Mouse (Mus musculus) MEL (cell line): ENCODE measurements at regions not wholly inside any gene's neighbourhood (a gene's known extent, or its start where the extent isn't known, plus 50 kb on each side); places are given as distances from the start of the nearest gene placed in this dataset.
"Not testable (repeated sequence)": the region's sequence is repeated elsewhere in the genome, so short reads cannot be mapped to it uniquely, and the experiment has no call there.

Experiments used
- DNase-seq: peaks from one replicate; pipeline ENCODE4 v3.0.0; 2011; ENCODE audit warnings: low read depth, low spot score
- H3K27ac ChIP-seq: 2 replicates; pipeline ENCODE4 v1.5.1; 2012; ENCODE audit warnings: low read depth, mild to moderate bottlenecking, control low read depth, low read length, moderate library complexity; ENCODE audit not compliant: control insufficient read depth
- H3K27me3 ChIP-seq, 2 experiments: fragments of 150-350 bp in 1 of 2; sonication (generic) in 1 of 2; 2 replicates each; pipeline ENCODE4 v1.6.1; 2012; ENCODE audit warnings: low read length in 2 of 2, mild to moderate bottlenecking in 2 of 2, improper control_type of control experiment in 1 of 2, moderate library complexity in 1 of 2; ENCODE audit not compliant: insufficient read depth in 2 of 2, control insufficient read depth in 1 of 2
- H3K36me3 ChIP-seq, 2 experiments: 2 replicates each; pipeline ENCODE4 v1.6.1; 2012 to 2014; ENCODE audit warnings: low read length in 2 of 2, improper control_type of control experiment in 1 of 2, inconsistent platforms in 1 of 2, mild to moderate bottlenecking in 1 of 2; ENCODE audit not compliant: insufficient read depth in 2 of 2, control insufficient read depth in 1 of 2
- H3K4me1 ChIP-seq, 2 experiments: fragments of 150-350 bp in 1 of 2; sonication (generic) in 1 of 2; 2 replicates each; pipeline ENCODE4 v1.6.1; 2012; ENCODE audit warnings: low read length in 2 of 2, improper control_type of control experiment in 1 of 2, mild to moderate bottlenecking in 1 of 2; ENCODE audit not compliant: insufficient read depth in 2 of 2, control insufficient read depth in 1 of 2
- H3K4me3 ChIP-seq, 2 experiments: fragments of 150-350 bp in 1 of 2; sonication (generic) in 1 of 2; 2 replicates each; pipeline ENCODE4 v1.5.1; 2012; ENCODE audit warnings: low read depth in 2 of 2, low read length in 2 of 2, mild to moderate bottlenecking in 2 of 2, moderate library complexity in 2 of 2, control low read depth in 1 of 2, improper control_type of control experiment in 1 of 2; ENCODE audit not compliant: control insufficient read depth in 1 of 2, insufficient read depth in 1 of 2
- H3K79me2 ChIP-seq: 2 replicates; pipeline ENCODE4 v1.6.1; 2012; ENCODE audit warnings: mild to moderate bottlenecking, low read length, moderate library complexity; ENCODE audit not compliant: control insufficient read depth, poor library complexity, insufficient read depth
- H3K9ac ChIP-seq: 2 replicates; pipeline ENCODE4 v1.6.1; 2012; ENCODE audit warnings: low read depth, mild to moderate bottlenecking, control low read depth, low read length, moderate library complexity; ENCODE audit not compliant: control insufficient read depth, poor library complexity, severe bottlenecking
- H3K9me3 ChIP-seq: fragments of 150-350 bp; sonication (generic); replicated peaks from 2 replicates; pipeline ENCODE4 v1.6.1; 2012; ENCODE audit warnings: mild to moderate bottlenecking, low read length, improper control_type of control experiment, moderate library complexity; ENCODE audit not compliant: insufficient read depth
- CTCF ChIP-seq, 3 experiments: IDR thresholded peaks in 2 of 3; conservative IDR thresholded peaks in 1 of 3; 2 replicates each; pipeline ENCODE4 v1.5.1; 2011 to 2012; ENCODE audit warnings: low read length in 3 of 3, low read depth in 2 of 3, mild to moderate bottlenecking in 2 of 3, improper control_type of control experiment in 1 of 3, inconsistent platforms in 1 of 3, mixed read lengths in 1 of 3, moderate library complexity in 1 of 3; ENCODE audit not compliant: control insufficient read depth in 1 of 3, insufficient read depth in 1 of 3, poor library complexity in 1 of 3, severe bottlenecking in 1 of 3
- ELF1 ChIP-seq: IDR thresholded peaks from 2 replicates; pipeline ENCODE4 v1.6.1; 2014; ENCODE audit warnings: low read depth, mild to moderate bottlenecking, inconsistent platforms, low read length, improper control_type of control experiment, moderate library complexity
- ETS1 ChIP-seq: IDR thresholded peaks from 2 replicates; pipeline ENCODE4 v1.6.1; 2012; ENCODE audit warnings: low read depth, mild to moderate bottlenecking, inconsistent platforms, low read length, improper control_type of control experiment, moderate library complexity
- GATA1 ChIP-seq: IDR thresholded peaks from 2 replicates; pipeline ENCODE4 v1.6.1; 2011; ENCODE audit warnings: low read depth, low read length, improper control_type of control experiment
- HCFC1 ChIP-seq: IDR thresholded peaks from 2 replicates; pipeline ENCODE4 v1.6.1; 2012; ENCODE audit warnings: low read depth, mild to moderate bottlenecking, inconsistent platforms, low read length, improper control_type of control experiment, moderate library complexity
- KAT2A ChIP-seq: conservative IDR thresholded peaks from 2 replicates; pipeline ENCODE4 v1.6.1; 2012; ENCODE audit warnings: low read depth, low read length, improper control_type of control experiment, inconsistent platforms
- MAX ChIP-seq: IDR thresholded peaks from 2 replicates; pipeline ENCODE4 v1.6.1; 2011; ENCODE audit warnings: low read length, improper control_type of control experiment
- MEF2A ChIP-seq: IDR thresholded peaks from 2 replicates; pipeline ENCODE4 v1.6.1; 2014; ENCODE audit warnings: low read depth, mild to moderate bottlenecking, inconsistent platforms, low read length, improper control_type of control experiment; ENCODE audit not compliant: poor library complexity, insufficient replicate concordance, severe bottlenecking; ENCODE audit errors: extremely low read depth
- MYB ChIP-seq: IDR thresholded peaks from 2 replicates; pipeline ENCODE4 v1.6.1; 2011; ENCODE audit warnings: mild to moderate bottlenecking, low read depth, low read length, improper control_type of control experiment
- NELFE ChIP-seq: IDR thresholded peaks from 2 replicates; pipeline ENCODE4 v1.6.1; 2011; ENCODE audit warnings: low read depth, low read length, improper control_type of control experiment
- POLR2AphosphoS2 ChIP-seq: IDR thresholded peaks from 2 replicates; pipeline ENCODE4 v1.6.1; 2011; ENCODE audit warnings: low read length, improper control_type of control experiment
- RAD21 ChIP-seq: IDR thresholded peaks from 2 replicates; pipeline ENCODE4 v1.6.1; 2011; ENCODE audit warnings: mild to moderate bottlenecking, low read depth, low read length, improper control_type of control experiment
- TAL1 ChIP-seq: IDR thresholded peaks from 2 replicates; pipeline ENCODE4 v1.6.1; 2012; ENCODE audit warnings: mild to moderate bottlenecking, inconsistent platforms, low read length, moderate library complexity, mixed read lengths
- TBP ChIP-seq: IDR thresholded peaks from 2 replicates; pipeline ENCODE4 v1.8.0; 2011; ENCODE audit warnings: low read depth, low read length, improper control_type of control experiment
- UBTF ChIP-seq: IDR thresholded peaks from 2 replicates; pipeline ENCODE4 v1.6.1; 2012; ENCODE audit warnings: low read depth, mild to moderate bottlenecking, inconsistent platforms, low read length, improper control_type of control experiment, moderate library complexity, borderline replicate concordance; ENCODE audit not compliant: insufficient read depth
- USF2 ChIP-seq, 2 experiments: IDR thresholded peaks; 2 replicates each; pipeline ENCODE4 v1.6.1; 2011 to 2012; ENCODE audit warnings: improper control_type of control experiment in 2 of 2, low read length in 2 of 2, borderline replicate concordance in 1 of 2, inconsistent platforms in 1 of 2, low read depth in 1 of 2, mild to moderate bottlenecking in 1 of 2; ENCODE audit not compliant: insufficient read depth in 1 of 2
- ZC3H11A ChIP-seq: IDR thresholded peaks from 2 replicates; pipeline ENCODE4 v1.6.1; 2012; ENCODE audit warnings: low read depth, mild to moderate bottlenecking, inconsistent platforms, low read length, improper control_type of control experiment
- ZKSCAN1 ChIP-seq: IDR thresholded peaks from 2 replicates; pipeline ENCODE4 v1.6.1; 2012; ENCODE audit warnings: low read depth, mild to moderate bottlenecking, inconsistent platforms, low read length, improper control_type of control experiment, moderate library complexity
- ZMIZ1 ChIP-seq: IDR thresholded peaks from 2 replicates; pipeline ENCODE4 v1.6.1; 2012; ENCODE audit warnings: low read depth, mild to moderate bottlenecking, inconsistent platforms, low read length, improper control_type of control experiment, moderate library complexity

GRCm38 (mm10) chr4:97481836-97482235, 290.7 kb upstream of the Nfia start:
- Histone ChIP-seq H3K79me2 (no peaks in the 10 kb centered on the region), H3K4me3 (no peak overlapping the region), H3K27ac (no peak overlapping the region), H3K9me3 (no peaks in the 10 kb centered on the region), H3K4me1 (no peaks in the 10 kb centered on the region), H3K27me3 (peaks cover 0 to 3% of the 10 kb centered on the region in 2 experiments; a peak in 3 of 4 replicates), H3K9ac (no peak overlapping the region), H3K36me3 (no peaks in the 10 kb centered on the region)
- no peak for DNase-seq
- no peak for TF ChIP-seq ZC3H11A
- TF ChIP-seq GATA1, result no peak
- TF ChIP-seq KAT2A, result no peak
- no peak for TF ChIP-seq ELF1
- no peak for TF ChIP-seq TAL1
- TF ChIP-seq RAD21, result no peak
- no peak for TF ChIP-seq UBTF
- TF ChIP-seq NELFE, result no peak
- no peak for TF ChIP-seq CTCF (IDR thresholded peaks at IDR 0.05 in 2 of 3, conservative IDR thresholded peaks at IDR 0.05 in 1 of 3; ENCODE audit: control insufficient read depth in 1 of 3, insufficient read depth in 1 of 3, low read depth in 2 of 3, low read length in 3 of 3, poor library complexity in 1 of 3, severe bottlenecking in 1 of 3)
- TF ChIP-seq ZMIZ1, result no peak

GRCm38 (mm10) chr4:97476571-97477190, 293.7 kb upstream of the Gm10192 start:
- Histone ChIP-seq H3K9ac (no peak overlapping the region), H3K36me3 (no peaks in the 10 kb centered on the region), H3K4me3 (no peak overlapping the region), H3K79me2 (no peaks in the 10 kb centered on the region), H3K27me3 (peaks cover 0 to 2% of the 10 kb centered on the region in 2 experiments; a peak in 2 of 4 replicates), H3K9me3 (no peaks in the 10 kb centered on the region), H3K27ac (no peak overlapping the region), H3K4me1 (no peaks in the 10 kb centered on the region)
- DNase-seq, result no peak
- TF ChIP-seq ETS1 (no peak), HCFC1 (no peak), ZC3H11A (no peak), TBP (no peak), TAL1 (no peak), MEF2A (no peak), USF2 (IDR thresholded peaks at IDR 0.05; ENCODE audit: borderline replicate concordance in 1 of 2, insufficient read depth in 1 of 2, low read depth in 1 of 2, low read length in 2 of 2) (no peak), ZKSCAN1 (no peak), POLR2AphosphoS2 (no peak), MYB (no peak), NELFE (no peak), MAX (no peak), RAD21 (no peak), UBTF (no peak)

- H3K4me3 ChIP-seq, H3K27me3 ChIP-seq, H3K27ac ChIP-seq, DNase-seq, H3K9ac ChIP-seq, H3K79me2 ChIP-seq, H3K36me3 ChIP-seq, H3K4me1 ChIP-seq, H3K9me3 ChIP-seq: not testable (repeated sequence)
Observed at GRCm38 (mm10) chr4:97473492-97473891, 290.5 kb upstream of the Gm10192 start.
